Mouse (Mus musculus): ENCODE measurements around the gene Cops7b. TPM values are rescaled to one million over a fixed set of nuclear protein-coding genes. Genes with fewer than 3 reads are reported as not detected.

Cops7b gene
- polyA plus RNA-seq, 1 experiment from 2014 or later, result 43.6 TPM

DNA sequence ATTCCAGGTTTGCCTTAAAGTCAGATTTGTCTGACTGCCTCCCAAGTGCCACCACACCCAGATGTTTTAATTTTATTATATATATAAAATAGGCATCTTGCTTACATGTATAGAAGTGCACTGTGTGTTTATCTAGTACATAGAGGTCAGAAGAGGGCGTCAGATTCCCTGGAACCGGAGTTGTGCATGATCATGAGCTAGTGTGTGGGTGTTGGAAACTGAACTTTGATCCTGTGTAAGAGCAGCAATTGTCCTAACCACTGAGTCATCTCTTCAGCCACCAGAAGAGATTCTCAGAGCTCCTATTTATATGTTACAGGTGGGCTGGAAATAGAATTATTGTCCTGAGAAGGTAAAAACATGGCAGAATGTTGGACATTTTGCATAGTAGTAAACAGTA, 17.4 kb downstream of the Cops7b start:
- H3K4me1 ChIP-seq, result no peaks in the 10 kb centered on the region
- WGBS, result 83% methylated on average over 2 of the region's 2 CpGs
- H3K9ac ChIP-seq, result no peak overlapping the region
- H3K27ac ChIP-seq, result no peak overlapping the region
- no peak overlapping the region for H3K4me3 ChIP-seq (replicated peaks)
- H3K27me3 ChIP-seq, result no peaks in the 10 kb centered on the region
- H3K36me3 ChIP-seq, result peaks cover 90% of the 10 kb centered on the region
- no peak overlapping the region for H3K4me2 ChIP-seq
- no peaks in the 10 kb centered on the region for H3K9me3 ChIP-seq (replicated peaks)
- no peak for ATAC-seq (replicated peaks; ENCODE audit: low FRiP score)

DNA sequence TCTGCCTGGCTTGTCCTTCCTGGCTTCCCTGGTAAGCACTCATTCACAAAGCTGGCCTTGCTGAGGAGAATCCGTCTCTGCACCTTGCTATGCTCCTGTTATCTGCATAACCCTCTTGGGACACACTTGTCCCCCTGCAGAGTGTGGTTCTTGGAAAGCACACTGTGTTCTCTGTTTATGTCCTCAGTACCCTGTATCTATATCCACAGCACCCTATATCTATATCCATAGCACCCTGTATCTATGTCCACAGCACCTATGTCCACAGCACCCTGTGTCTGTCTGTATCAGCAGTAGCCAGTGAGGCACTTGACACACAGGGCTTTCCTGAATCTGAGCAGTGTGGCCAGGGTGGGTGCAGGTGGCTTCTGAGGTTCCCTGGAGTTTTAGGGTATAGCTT, 28.2 kb downstream of the Cops7b start:
- no peak for ATAC-seq (replicated peaks; ENCODE audit: low FRiP score)
- Histone ChIP-seq H3K4me1 (no peaks in the 10 kb centered on the region), H3K36me3 (peaks cover 33% of the 10 kb centered on the region), H3K4me3 (replicated peaks) (no peak overlapping the region), H3K27me3 (no peaks in the 10 kb centered on the region), H3K9me3 (replicated peaks) (no peaks in the 10 kb centered on the region), H3K9ac (no peak overlapping the region), H3K4me2 (no peak overlapping the region), H3K27ac (no peak overlapping the region)
- WGBS, result 93% methylated on average over 1 of the region's 1 CpGs

DNA sequence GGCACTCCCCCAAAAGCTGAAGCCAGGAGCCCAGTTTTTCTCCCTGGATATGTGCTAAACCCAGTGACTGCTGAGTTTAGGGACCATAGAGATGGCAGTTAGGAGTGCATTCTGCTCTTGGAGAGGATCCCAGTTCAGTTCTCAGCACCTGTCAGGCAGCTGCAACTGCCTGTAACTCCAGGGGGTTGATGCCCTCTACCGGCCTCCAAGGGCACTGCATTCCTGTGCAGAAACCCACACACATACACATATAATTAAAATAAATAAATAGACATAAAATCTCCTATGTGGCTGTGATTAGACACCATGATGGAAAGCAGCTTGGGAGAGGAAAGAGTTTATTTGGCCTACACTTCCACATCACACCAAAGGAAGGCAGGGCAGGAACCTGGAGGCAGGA, 29.4 kb downstream of the Cops7b start:
- H3K36me3 ChIP-seq, result peaks cover 22% of the 10 kb centered on the region
- H3K27ac ChIP-seq, result no peak overlapping the region
- H3K4me2 ChIP-seq, result no peak overlapping the region
- no peak overlapping the region for H3K9ac ChIP-seq
- H3K9me3 ChIP-seq (replicated peaks), result no peaks in the 10 kb centered on the region
- H3K4me1 ChIP-seq, result no peaks in the 10 kb centered on the region
- no peaks in the 10 kb centered on the region for H3K27me3 ChIP-seq
- H3K4me3 ChIP-seq (replicated peaks), result no peak overlapping the region
- no peak for ATAC-seq (replicated peaks; ENCODE audit: low FRiP score)
- WGBS, result 65% methylated on average over 1 of the region's 1 CpGs

DNA sequence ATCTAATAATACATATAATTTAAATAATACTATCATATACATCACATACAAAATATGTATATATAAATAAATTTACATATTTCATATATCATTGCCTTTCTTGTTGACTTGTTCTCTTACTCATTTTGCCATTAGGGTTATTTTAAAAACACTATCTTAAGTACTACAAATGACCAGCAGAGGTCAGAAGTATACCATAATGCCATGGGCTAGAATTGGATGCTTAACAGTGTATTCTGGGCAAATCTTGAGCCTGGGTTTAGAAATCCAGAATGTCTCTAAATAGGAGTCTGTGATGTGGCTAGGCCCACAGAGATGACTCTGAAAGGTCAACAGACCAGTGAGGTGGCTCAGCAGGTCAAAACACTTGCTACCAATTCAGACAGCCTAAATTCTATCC, 31.6 kb downstream of the Cops7b start:
- no peak overlapping the region for H3K27ac ChIP-seq
- no peaks in the 10 kb centered on the region for H3K27me3 ChIP-seq
- no peak overlapping the region for H3K4me3 ChIP-seq (replicated peaks)
- H3K4me1 ChIP-seq, result no peaks in the 10 kb centered on the region
- H3K9me3 ChIP-seq (replicated peaks), result no peaks in the 10 kb centered on the region
- no peak overlapping the region for H3K9ac ChIP-seq
- no peak overlapping the region for H3K4me2 ChIP-seq
- peaks cover 5% of the 10 kb centered on the region for H3K36me3 ChIP-seq
- no peak for ATAC-seq (replicated peaks; ENCODE audit: low FRiP score)

DNA sequence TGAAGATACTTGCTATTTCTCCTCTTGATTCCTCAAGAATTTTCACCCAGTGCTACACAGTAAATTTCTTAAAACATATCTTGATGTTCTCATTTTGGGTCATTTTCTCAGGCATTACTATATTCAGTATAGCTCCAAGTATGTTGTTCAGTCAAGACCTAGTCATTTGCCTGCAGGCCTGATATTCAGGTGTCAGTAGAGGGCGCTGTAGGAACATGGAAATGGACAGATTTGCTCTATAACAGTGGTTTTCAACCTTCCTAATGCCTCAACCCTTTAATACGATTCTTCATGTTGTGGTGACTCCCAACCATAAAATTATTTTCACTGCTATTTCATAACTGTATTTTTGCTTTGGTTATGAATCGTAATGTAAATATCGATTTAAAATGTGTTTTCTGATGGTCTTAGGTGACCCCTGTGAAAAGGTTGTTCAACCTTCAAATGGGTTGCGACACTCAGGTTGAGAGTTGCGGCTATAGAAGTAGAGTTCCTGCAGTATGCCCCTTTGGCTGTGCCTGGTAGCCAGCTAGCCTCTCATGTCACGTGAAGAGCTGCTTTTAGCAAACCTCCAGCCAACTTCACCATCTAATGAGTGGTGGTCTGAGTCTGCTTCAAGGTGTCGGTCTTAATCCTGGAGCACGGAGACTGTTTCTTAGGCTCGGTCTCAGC, 35.9 kb downstream of the Cops7b start:
- H3K27me3 ChIP-seq, result no peaks in the 10 kb centered on the region
- no peak overlapping the region for H3K4me2 ChIP-seq
- peaks cover 11% of the 10 kb centered on the region for H3K4me1 ChIP-seq
- ATAC-seq (replicated peaks; ENCODE audit: low FRiP score), result no peak
- H3K36me3 ChIP-seq, result no peaks in the 10 kb centered on the region
- no peaks in the 10 kb centered on the region for H3K9me3 ChIP-seq (replicated peaks)
- no peak overlapping the region for H3K9ac ChIP-seq
- 61% methylated on average over 10 of the region's 10 CpGs for WGBS
- H3K4me3 ChIP-seq (replicated peaks), result no peak overlapping the region
- no peak overlapping the region for H3K27ac ChIP-seq

DNA sequence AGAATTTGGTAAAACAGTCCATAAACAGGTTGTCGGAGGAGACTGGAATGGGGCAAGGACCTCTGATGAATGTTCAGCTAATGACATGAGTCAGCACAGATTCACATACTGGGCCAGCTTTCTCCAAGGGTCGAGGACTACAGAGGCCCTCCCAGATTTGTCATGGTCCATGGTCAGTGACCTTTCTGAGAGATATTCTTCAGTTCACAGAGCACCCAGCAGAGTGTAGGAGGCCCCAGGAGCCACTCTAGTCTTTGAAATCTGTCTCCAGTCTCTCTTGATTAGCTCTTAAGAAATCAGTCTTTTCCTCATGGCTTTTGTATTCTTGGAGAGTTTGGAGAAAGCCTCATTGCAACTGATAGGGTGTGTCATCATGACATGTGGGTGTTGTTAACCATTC, 39.6 kb downstream of the Cops7b start:
- H3K4me1 ChIP-seq, result peaks cover 11% of the 10 kb centered on the region
- H3K4me2 ChIP-seq, result no peak overlapping the region
- H3K9me3 ChIP-seq (replicated peaks), result no peaks in the 10 kb centered on the region
- no peaks in the 10 kb centered on the region for H3K36me3 ChIP-seq
- no peak overlapping the region for H3K9ac ChIP-seq
- no peaks in the 10 kb centered on the region for H3K27me3 ChIP-seq
- 52% methylated on average over 2 of the region's 2 CpGs for WGBS
- no peak overlapping the region for H3K27ac ChIP-seq
- no peak for ATAC-seq (replicated peaks; ENCODE audit: low FRiP score)
- no peak overlapping the region for H3K4me3 ChIP-seq (replicated peaks)

DNA sequence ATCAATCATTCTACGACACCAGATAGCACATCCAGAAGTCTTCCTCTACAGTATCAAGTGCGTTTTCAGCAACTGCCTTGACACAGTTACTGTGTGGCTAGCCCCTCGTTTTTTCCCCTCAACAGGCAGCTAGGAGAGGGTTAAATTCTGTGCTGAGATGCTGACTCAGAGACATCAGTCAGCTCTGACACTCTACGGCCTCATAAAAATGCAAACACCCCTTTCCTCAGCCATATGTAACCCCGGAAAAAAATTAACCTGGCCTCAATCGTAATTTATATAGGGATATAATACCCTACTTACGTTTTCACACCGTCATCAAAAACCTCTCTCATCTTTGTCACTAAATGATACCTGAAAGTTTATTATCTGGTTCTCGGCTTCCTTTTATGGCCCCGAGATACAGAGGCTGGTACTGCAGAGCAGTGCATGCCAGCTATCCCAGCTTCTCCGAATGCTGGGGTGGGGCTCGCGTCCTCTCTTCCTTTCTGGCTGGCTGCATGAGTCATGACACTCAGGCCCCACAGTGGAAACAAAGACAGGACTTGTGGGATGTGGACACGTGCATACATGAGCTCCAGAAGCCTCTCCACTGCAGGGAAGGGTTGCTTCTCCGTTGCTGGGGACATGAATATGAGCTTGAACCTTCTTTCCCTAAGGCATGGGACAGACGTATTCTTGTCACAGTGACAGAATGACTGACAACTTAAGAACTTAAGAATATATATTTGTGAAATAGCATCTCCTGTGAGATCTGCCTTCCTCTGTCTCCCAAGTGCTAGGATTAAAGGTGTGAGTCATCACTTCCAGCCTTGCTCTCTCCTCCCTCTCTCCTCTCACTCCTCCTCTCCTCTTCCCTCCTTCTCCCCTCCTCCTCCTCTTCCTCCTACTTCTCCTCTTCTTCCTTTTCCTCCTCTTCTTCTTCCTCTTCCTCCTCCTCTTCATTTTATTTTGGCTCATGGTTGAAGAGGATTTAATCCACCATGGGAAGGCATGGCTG, 40.6 kb downstream of the Cops7b start:
- Histone ChIP-seq H3K4me1 (peaks cover 11% of the 10 kb centered on the region), H3K36me3 (no peaks in the 10 kb centered on the region), H3K4me3 (replicated peaks) (no peak overlapping the region), H3K9me3 (replicated peaks) (no peaks in the 10 kb centered on the region), H3K9ac (no peak overlapping the region), H3K27ac (no peak overlapping the region), H3K4me2 (peak overlapping the region; percentile 19), H3K27me3 (no peaks in the 10 kb centered on the region)
- no peak for ATAC-seq (replicated peaks; ENCODE audit: low FRiP score)
- 18% methylated on average over 16 of the region's 16 CpGs for WGBS

DNA sequence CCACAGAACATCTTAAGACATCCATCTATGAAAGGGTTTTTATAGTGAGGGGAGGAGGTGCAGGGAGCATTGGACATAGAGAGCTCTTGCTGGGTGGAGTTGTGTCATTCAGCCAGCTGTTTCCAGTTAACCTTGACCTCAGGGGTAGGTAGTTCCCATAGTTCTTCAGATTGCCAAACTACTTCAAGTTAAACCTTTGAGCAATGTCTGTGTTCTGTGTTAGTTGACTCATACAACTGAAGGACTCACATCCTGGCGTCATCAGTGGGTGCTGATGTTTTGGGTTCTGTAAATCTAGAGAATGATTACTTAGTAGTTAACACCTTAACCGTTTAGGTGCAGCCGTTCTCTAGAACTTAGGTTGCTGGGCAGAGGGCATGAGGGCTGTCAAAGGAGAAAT, 45.6 kb downstream of the Cops7b start:
- ATAC-seq (replicated peaks; ENCODE audit: low FRiP score), result no peak
- 44% methylated on average over 3 of the region's 3 CpGs for WGBS
- Histone ChIP-seq H3K4me1 (peaks cover 19% of the 10 kb centered on the region), H3K9ac (no peak overlapping the region), H3K9me3 (replicated peaks) (no peaks in the 10 kb centered on the region), H3K4me2 (no peak overlapping the region), H3K36me3 (no peaks in the 10 kb centered on the region), H3K4me3 (replicated peaks) (no peak overlapping the region), H3K27me3 (no peaks in the 10 kb centered on the region), H3K27ac (no peak overlapping the region)

DNA sequence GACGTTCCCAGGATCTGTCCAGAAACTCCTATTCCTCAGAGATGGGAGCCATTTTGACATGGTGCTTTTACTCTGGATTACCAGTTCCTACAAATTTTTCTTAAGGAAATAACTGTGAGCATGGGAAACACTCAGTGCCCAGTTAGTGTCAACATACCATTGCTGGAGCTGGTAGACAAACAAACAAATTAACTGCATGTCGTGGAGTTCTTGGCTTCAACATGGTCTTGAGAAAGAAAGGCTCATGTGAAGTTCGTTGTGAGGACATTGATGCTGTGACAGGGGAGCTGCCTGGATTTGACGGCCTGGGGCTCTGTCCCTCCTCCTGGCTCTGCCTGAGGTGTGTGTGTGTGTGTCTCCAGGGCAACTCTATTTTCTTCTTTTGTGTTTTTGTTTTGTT, 47.2 kb downstream of the Cops7b start:
- Histone ChIP-seq H3K27ac (no peak overlapping the region), H3K4me1 (peaks cover 24% of the 10 kb centered on the region), H3K4me3 (replicated peaks) (no peak overlapping the region), H3K9ac (no peak overlapping the region), H3K9me3 (replicated peaks) (no peaks in the 10 kb centered on the region), H3K27me3 (no peaks in the 10 kb centered on the region), H3K36me3 (no peaks in the 10 kb centered on the region), H3K4me2 (no peak overlapping the region)
- ATAC-seq (replicated peaks; ENCODE audit: low FRiP score), result no peak
- 54% methylated on average over 4 of the region's 4 CpGs for WGBS

DNA sequence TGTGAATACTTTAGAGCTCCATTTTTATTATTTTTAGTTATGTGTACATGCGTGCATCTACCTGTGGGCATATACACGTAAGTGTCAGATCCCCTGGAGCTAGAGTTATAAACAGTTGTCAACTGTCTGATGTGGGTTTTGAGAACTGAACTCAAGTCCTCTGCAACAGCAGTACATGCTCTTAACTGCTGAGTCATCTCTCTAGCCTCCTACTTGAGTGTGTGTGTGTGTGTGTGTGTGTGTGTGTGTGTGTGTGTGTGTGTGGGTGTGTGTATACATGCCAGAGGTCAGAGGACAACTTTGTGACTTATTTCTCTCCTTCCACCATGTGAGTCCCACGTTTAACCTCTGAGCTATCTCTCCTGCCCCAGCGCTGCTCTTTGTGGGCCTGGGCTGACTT, 47.8 kb downstream of the Cops7b start:
- H3K27me3 ChIP-seq, result no peaks in the 10 kb centered on the region
- H3K27ac ChIP-seq, result no peak overlapping the region
- H3K9me3 ChIP-seq (replicated peaks), result no peaks in the 10 kb centered on the region

DNA sequence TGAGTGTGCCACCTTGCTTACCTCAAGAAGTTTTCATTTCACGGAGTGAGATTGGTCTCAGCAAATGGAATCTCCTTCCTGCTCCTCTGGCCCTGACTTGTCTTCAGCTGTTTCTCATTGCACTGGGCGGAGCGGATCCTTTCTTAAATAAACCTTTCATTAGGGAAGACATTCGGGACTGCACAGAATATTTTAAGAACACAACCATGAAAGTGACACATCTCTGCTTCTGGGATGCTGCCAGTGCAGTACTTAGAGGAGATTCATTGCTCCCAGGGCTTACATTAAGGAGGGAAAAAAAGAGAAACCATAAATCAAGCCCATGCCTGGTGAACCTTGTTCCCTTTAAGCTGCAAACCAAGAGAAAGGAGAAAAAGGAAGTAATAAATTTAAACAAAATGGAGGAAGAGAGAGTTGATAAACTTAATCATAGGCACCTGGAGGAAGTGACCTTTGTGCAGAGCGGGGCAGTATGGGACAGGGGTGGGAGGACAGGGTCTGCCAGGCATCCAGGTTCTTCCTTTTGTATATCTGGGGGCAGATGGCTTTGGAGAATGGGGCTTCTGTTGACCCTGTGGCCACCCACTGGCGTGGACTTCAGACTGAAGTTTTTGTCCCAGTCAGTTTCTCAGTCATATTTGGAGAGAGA, 50.2 kb downstream of the Cops7b start:
- peak overlapping the region; percentile 46; the same call in 1 of the 2 replicates for H3K27ac ChIP-seq
- peak overlapping the region; percentile 16; the same call in 1 of the 2 replicates for H3K4me2 ChIP-seq
- ATAC-seq (replicated peaks; ENCODE audit: low FRiP score), result peak; percentile 50
- H3K4me3 ChIP-seq (replicated peaks), result no peak overlapping the region
- no peaks in the 10 kb centered on the region for H3K36me3 ChIP-seq
- peaks cover 24% of the 10 kb centered on the region for H3K4me1 ChIP-seq
- no peak overlapping the region for H3K9ac ChIP-seq
- H3K9me3 ChIP-seq (replicated peaks), result no peaks in the 10 kb centered on the region
- 20% methylated on average over 6 of the region's 6 CpGs for WGBS
- H3K27me3 ChIP-seq, result no peaks in the 10 kb centered on the region

More for the DNA sequence above, 47.8 kb downstream of the Cops7b start:
- no peak for ATAC-seq (replicated peaks; ENCODE audit: low FRiP score)
- no peak overlapping the region for H3K9ac ChIP-seq
- 80% methylated on average over 4 of the region's 4 CpGs for WGBS
- no peak overlapping the region for H3K4me2 ChIP-seq
- no peaks in the 10 kb centered on the region for H3K36me3 ChIP-seq
- no peak overlapping the region for H3K4me3 ChIP-seq (replicated peaks)
- peaks cover 24% of the 10 kb centered on the region for H3K4me1 ChIP-seq

DNA sequence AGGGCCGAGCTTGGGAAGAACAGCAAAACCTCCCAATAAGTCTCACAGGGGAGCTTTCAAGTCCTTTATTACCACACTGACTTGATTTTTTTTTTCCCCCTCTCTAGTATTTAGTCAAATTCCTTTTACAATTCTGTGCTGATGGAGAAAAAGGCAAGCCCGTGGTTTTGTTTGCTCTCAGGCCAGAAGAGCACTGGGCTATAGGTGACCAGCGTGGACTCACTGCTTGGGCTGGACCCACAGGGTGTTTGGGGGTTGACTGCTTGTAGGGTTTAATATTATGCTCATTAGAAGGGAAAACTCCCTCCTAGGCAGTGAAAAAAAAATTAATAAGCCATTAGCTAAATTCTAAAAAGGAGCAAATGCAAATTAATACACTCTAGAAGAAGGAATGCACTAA, 50.7 kb downstream of the Cops7b start:
- no peak for ATAC-seq (replicated peaks; ENCODE audit: low FRiP score)
- Histone ChIP-seq H3K27ac (peak overlapping the region; percentile 45; the same call in 1 of the 2 replicates), H3K9me3 (replicated peaks) (no peaks in the 10 kb centered on the region), H3K9ac (no peak overlapping the region), H3K4me3 (replicated peaks) (no peak overlapping the region), H3K4me1 (peaks cover 24% of the 10 kb centered on the region), H3K36me3 (no peaks in the 10 kb centered on the region), H3K27me3 (no peaks in the 10 kb centered on the region), H3K4me2 (peak overlapping the region; percentile 16; the same call in 1 of the 2 replicates)
- 41% methylated on average over 3 of the region's 3 CpGs for WGBS
